Mouse (Mus musculus): ENCODE results near the gene Vipr2. TPM values are rescaled to one million over a fixed set of nuclear protein-coding genes. Genes with fewer than 3 reads are reported as not detected.

Vipr2 gene
- polyA plus RNA-seq, 1 experiment from 2014 or later: 1.4 TPM

DNA sequence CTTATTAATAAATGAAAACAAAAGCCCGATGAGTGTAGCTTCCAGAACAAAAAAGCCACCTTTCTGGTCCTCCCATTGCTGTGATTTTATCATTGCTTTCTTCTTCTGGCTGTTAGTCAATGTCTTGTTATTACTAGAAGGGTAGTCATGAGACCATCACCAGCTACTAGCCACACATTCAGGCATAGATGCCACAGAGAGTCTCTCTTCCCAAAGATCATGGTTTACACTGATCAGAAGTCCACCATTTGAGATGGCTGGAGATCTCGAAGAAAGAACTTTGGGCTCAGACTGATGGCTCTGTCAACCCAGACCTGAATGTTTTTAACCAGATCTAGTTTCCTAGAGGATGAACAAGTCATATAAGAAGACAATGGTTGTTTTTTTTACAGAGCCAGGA lies 38.3 kb downstream of the Vipr2 start:
- Histone ChIP-seq H3K27me3 (ENCODE audit: control insufficient read depth, insufficient read depth, low read length) (no peaks in the 10 kb centered on the region), H3K9ac (ENCODE audit: low read length) (no peak overlapping the region), H3K4me2 (ENCODE audit: low read depth) (no peak overlapping the region), H3K27ac (ENCODE audit: low read depth, low read length) (no peak overlapping the region), H3K36me3 (ENCODE audit: control insufficient read depth, insufficient read depth, low read length) (no peaks in the 10 kb centered on the region), H3K4me3 (ENCODE audit: low read depth, low read length) (no peak overlapping the region), H3K4me1 (ENCODE audit: control insufficient read depth, insufficient read depth, low read length) (no peaks in the 10 kb centered on the region), H3K9me3 (ENCODE audit: control insufficient read depth, low read length) (no peaks in the 10 kb centered on the region)
- ATAC-seq (ENCODE audit: insufficient read depth, low FRiP score, low TSS enrichment): no peak
- no peak for DNase-seq (ENCODE audit: low spot score)
- WGBS: 83% methylated on average over 2 of the region's 2 CpGs

DNA sequence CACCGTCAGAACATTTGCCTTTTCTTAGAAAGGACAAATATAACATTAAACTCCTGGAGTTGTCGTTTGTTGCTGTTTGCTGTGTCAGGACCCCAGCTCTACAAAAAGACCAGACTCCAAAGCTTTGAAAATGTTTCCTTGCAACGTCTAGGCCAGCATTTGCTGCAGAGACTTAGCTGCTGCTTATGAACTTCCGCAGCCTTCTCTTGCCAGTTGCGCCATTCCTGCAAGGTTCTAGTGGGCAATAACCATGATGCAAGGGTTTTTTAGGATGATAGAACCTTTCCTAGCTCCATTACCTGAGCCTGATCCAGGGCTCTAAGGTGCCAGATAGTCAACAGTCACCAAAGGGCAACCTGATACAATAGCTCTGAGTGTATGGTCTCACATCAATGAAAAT lies 38.9 kb downstream of the Vipr2 start:
- ATAC-seq (ENCODE audit: insufficient read depth, low FRiP score, low TSS enrichment) (no peak), DNase-seq (ENCODE audit: low spot score) (no peak)
- WGBS: 89% methylated on average over 5 of the region's 5 CpGs
- no peak overlapping the region for H3K27ac ChIP-seq (ENCODE audit: low read depth, low read length)
- no peaks in the 10 kb centered on the region for H3K36me3 ChIP-seq (ENCODE audit: control insufficient read depth, insufficient read depth, low read length)
- no peak overlapping the region for H3K4me3 ChIP-seq (ENCODE audit: low read depth, low read length)
- H3K9ac ChIP-seq (ENCODE audit: low read length): no peak overlapping the region
- H3K4me1 ChIP-seq (ENCODE audit: control insufficient read depth, insufficient read depth, low read length): no peaks in the 10 kb centered on the region
- H3K27me3 ChIP-seq (ENCODE audit: control insufficient read depth, insufficient read depth, low read length): no peaks in the 10 kb centered on the region
- H3K4me2 ChIP-seq (ENCODE audit: low read depth): no peak overlapping the region
- H3K9me3 ChIP-seq (ENCODE audit: control insufficient read depth, low read length): no peaks in the 10 kb centered on the region

DNA sequence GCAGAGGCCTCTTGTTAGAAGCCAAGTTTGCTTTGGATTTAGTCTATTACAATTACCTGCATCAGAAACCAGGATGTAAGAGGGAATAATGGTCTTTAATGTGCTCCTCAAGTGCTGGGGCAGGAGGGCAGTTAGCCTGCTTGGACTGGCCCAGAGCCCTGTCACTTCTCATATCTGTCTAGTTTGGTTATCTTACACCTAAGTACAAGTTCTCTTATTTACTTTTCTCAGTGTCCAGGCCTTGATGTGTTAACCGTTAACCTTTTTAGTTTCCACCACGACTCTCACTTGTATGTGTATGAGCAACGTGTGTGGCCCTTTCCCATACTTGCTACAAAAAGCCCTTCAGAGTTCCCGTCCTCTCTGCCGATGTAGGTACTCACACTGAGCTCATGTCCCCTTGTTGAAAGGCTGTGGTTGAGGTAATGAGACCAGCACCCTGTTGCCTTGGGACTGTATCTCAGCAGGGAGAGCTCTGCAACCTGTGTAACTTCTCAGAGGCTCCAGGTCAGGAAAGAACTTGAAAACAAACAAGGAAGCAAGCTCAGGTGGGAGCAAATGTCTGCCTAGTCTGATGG lies 39.9 kb downstream of the Vipr2 start:
- Histone ChIP-seq H3K4me2 (ENCODE audit: low read depth) (no peak overlapping the region), H3K36me3 (ENCODE audit: control insufficient read depth, insufficient read depth, low read length) (no peaks in the 10 kb centered on the region), H3K4me3 (ENCODE audit: low read depth, low read length) (no peak overlapping the region), H3K4me1 (ENCODE audit: control insufficient read depth, insufficient read depth, low read length) (no peaks in the 10 kb centered on the region), H3K9me3 (ENCODE audit: control insufficient read depth, low read length) (no peaks in the 10 kb centered on the region), H3K27me3 (ENCODE audit: control insufficient read depth, insufficient read depth, low read length) (no peaks in the 10 kb centered on the region), H3K9ac (ENCODE audit: low read length) (no peak overlapping the region), H3K27ac (ENCODE audit: low read depth, low read length) (no peak overlapping the region)
- ATAC-seq (ENCODE audit: insufficient read depth, low FRiP score, low TSS enrichment) (no peak), DNase-seq (ENCODE audit: low spot score) (no peak)
- 88% methylated on average over 5 of the region's 5 CpGs for WGBS

DNA sequence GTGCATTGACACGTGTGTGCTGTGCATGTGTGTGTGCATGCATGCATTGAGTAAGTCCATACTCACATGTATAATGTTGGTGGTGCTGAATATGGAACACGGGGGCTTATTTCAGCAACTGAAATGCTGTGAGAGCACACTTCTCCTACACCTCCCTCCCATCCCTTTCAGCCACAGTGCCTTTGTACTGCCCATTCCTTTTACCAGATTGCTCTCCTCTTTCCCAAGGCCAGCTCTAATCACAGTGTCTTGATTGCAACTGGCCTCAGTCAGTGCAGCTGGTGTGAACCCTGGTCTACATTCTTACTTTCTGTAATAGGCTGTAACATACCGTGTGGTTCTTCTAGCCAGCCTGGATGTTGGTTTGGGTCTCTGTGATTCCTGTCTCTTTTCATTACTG lies 41.5 kb downstream of the Vipr2 start:
- Histone ChIP-seq H3K36me3 (ENCODE audit: control insufficient read depth, insufficient read depth, low read length) (no peaks in the 10 kb centered on the region), H3K9me3 (ENCODE audit: control insufficient read depth, low read length) (no peaks in the 10 kb centered on the region), H3K9ac (ENCODE audit: low read length) (no peak overlapping the region), H3K4me2 (ENCODE audit: low read depth) (no peak overlapping the region), H3K27me3 (ENCODE audit: control insufficient read depth, insufficient read depth, low read length) (no peaks in the 10 kb centered on the region), H3K27ac (ENCODE audit: low read depth, low read length) (no peak overlapping the region), H3K4me3 (ENCODE audit: low read depth, low read length) (no peak overlapping the region), H3K4me1 (ENCODE audit: control insufficient read depth, insufficient read depth, low read length) (no peaks in the 10 kb centered on the region)
- ATAC-seq (ENCODE audit: insufficient read depth, low FRiP score, low TSS enrichment) (no peak), DNase-seq (ENCODE audit: low spot score) (no peak)
- WGBS: 94% methylated on average over 3 of the region's 3 CpGs

DNA sequence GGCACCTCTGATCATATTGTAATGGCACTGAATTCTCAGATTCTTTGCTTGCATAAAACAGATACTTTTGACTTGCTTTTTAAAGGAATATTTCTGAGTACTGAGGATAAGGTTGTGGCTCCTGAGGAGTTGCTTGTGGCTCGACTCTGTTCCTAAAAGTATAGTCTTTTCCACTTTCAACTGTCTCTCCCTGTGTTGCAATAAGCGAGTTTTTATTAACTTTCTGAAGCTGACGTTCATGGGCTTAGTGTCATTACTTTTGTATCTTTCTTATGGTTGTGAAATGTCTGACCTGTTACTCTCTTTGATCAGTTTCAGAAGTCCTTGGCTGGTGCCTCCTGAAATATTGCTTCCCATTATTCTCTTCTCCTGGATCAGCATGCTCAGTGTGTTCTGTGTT lies 46.3 kb downstream of the Vipr2 start:
- Histone ChIP-seq H3K9ac (ENCODE audit: low read length) (no peak overlapping the region), H3K27me3 (ENCODE audit: control insufficient read depth, insufficient read depth, low read length) (no peaks in the 10 kb centered on the region), H3K4me2 (ENCODE audit: low read depth) (no peak overlapping the region), H3K9me3 (ENCODE audit: control insufficient read depth, low read length) (no peaks in the 10 kb centered on the region), H3K4me3 (ENCODE audit: low read depth, low read length) (no peak overlapping the region), H3K27ac (ENCODE audit: low read depth, low read length) (no peak overlapping the region), H3K36me3 (ENCODE audit: control insufficient read depth, insufficient read depth, low read length) (no peaks in the 10 kb centered on the region), H3K4me1 (ENCODE audit: control insufficient read depth, insufficient read depth, low read length) (no peaks in the 10 kb centered on the region)
- WGBS: 84% methylated on average over 3 of the region's 3 CpGs
- no peak for DNase-seq (ENCODE audit: low spot score)
- no peak for ATAC-seq (ENCODE audit: insufficient read depth, low FRiP score, low TSS enrichment)

DNA sequence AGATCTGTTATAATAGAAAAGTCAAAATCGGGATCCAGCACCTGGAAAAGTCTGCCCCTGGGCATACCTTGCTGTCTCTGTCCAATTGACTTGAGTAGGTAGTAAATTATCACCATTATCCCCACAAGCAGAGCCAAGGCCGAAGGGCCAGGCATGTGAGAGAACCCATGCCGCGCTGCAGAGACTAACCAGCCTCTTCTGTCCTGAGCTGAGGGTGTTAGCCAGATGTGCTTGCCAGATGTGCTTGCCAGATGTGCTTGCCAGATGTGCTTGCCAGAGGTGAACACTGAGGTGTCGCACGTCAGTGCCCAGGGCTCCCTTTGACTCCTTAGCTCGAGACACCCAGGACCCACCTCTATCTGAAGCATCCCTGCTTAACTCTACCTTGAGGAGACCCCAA lies 53.4 kb downstream of the Vipr2 start:
- ATAC-seq (ENCODE audit: insufficient read depth, low FRiP score, low TSS enrichment): no peak
- no peak overlapping the region for H3K27ac ChIP-seq (ENCODE audit: low read depth, low read length)

DNA sequence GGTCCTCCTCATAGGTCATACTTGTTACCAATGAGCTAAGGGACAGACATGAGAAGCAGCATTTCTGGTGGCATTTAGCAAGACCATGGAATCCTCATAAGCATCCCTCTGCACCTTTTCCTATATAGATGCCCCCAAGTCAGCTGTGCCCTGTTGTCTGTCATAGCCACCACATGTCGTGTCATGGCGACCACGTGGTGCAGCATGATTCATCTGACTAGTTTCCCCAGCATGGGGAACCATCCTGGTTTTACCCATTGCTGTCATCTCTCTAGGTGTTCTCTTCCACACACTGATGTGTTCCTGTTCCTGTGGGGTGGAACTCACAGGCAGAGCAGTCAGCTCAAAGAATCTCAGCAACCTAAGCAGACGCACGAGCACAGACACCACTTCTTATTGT lies 55.4 kb downstream of the Vipr2 start:
- H3K36me3 ChIP-seq (ENCODE audit: control insufficient read depth, insufficient read depth, low read length): no peaks in the 10 kb centered on the region
- no peaks in the 10 kb centered on the region for H3K9me3 ChIP-seq (ENCODE audit: control insufficient read depth, low read length)
- 88% methylated on average over 5 of the region's 5 CpGs for WGBS
- H3K27me3 ChIP-seq (ENCODE audit: control insufficient read depth, insufficient read depth, low read length): no peaks in the 10 kb centered on the region
- no peak overlapping the region for H3K4me3 ChIP-seq (ENCODE audit: low read depth, low read length)
- no peak overlapping the region for H3K27ac ChIP-seq (ENCODE audit: low read depth, low read length)
- ATAC-seq (ENCODE audit: insufficient read depth, low FRiP score, low TSS enrichment): no peak
- no peak for DNase-seq (ENCODE audit: low spot score)
- H3K9ac ChIP-seq (ENCODE audit: low read length): no peak overlapping the region
- H3K4me2 ChIP-seq (ENCODE audit: low read depth): no peak overlapping the region
- H3K4me1 ChIP-seq (ENCODE audit: control insufficient read depth, insufficient read depth, low read length): no peaks in the 10 kb centered on the region

More for the DNA sequence above, 53.4 kb downstream of the Vipr2 start:
- no peaks in the 10 kb centered on the region for H3K36me3 ChIP-seq (ENCODE audit: control insufficient read depth, insufficient read depth, low read length)
- no peaks in the 10 kb centered on the region for H3K27me3 ChIP-seq (ENCODE audit: control insufficient read depth, insufficient read depth, low read length)
- 74% methylated on average over 7 of the region's 7 CpGs for WGBS
- no peaks in the 10 kb centered on the region for H3K4me1 ChIP-seq (ENCODE audit: control insufficient read depth, insufficient read depth, low read length)
- no peak overlapping the region for H3K4me2 ChIP-seq (ENCODE audit: low read depth)
- no peak for DNase-seq (ENCODE audit: low spot score)
- H3K4me3 ChIP-seq (ENCODE audit: low read depth, low read length): no peak overlapping the region
- no peaks in the 10 kb centered on the region for H3K9me3 ChIP-seq (ENCODE audit: control insufficient read depth, low read length)
- H3K9ac ChIP-seq (ENCODE audit: low read length): no peak overlapping the region

DNA sequence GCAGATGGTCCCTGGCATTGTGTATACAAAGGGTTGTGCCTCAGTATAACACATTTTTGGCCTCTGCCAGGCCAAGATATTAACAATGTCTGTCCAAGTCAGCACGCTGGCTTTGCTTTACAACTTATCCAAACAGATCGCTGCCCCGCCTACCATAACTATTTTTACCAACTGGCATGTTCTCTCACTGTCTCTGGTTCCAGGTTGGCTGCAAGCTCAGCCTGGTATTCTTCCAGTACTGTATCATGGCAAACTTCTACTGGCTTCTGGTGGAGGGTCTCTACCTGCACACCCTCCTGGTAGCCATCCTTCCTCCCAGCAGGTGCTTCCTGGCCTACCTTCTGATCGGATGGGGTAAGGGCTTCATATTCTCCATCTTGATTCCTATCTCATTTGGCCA lies 58.4 kb downstream of the Vipr2 start:
- WGBS: 95% methylated on average over 4 of the region's 4 CpGs
- no peak overlapping the region for H3K4me2 ChIP-seq (ENCODE audit: low read depth)
- no peak overlapping the region for H3K4me3 ChIP-seq (ENCODE audit: low read depth, low read length)
- no peaks in the 10 kb centered on the region for H3K4me1 ChIP-seq (ENCODE audit: control insufficient read depth, insufficient read depth, low read length)
- H3K9me3 ChIP-seq (ENCODE audit: control insufficient read depth, low read length): no peaks in the 10 kb centered on the region
- no peaks in the 10 kb centered on the region for H3K27me3 ChIP-seq (ENCODE audit: control insufficient read depth, insufficient read depth, low read length)
- no peak overlapping the region for H3K9ac ChIP-seq (ENCODE audit: low read length)
- H3K36me3 ChIP-seq (ENCODE audit: control insufficient read depth, insufficient read depth, low read length): no peaks in the 10 kb centered on the region
- no peak overlapping the region for H3K27ac ChIP-seq (ENCODE audit: low read depth, low read length)
- no peak for ATAC-seq (ENCODE audit: insufficient read depth, low FRiP score, low TSS enrichment)
- DNase-seq (ENCODE audit: low spot score): no peak

DNA sequence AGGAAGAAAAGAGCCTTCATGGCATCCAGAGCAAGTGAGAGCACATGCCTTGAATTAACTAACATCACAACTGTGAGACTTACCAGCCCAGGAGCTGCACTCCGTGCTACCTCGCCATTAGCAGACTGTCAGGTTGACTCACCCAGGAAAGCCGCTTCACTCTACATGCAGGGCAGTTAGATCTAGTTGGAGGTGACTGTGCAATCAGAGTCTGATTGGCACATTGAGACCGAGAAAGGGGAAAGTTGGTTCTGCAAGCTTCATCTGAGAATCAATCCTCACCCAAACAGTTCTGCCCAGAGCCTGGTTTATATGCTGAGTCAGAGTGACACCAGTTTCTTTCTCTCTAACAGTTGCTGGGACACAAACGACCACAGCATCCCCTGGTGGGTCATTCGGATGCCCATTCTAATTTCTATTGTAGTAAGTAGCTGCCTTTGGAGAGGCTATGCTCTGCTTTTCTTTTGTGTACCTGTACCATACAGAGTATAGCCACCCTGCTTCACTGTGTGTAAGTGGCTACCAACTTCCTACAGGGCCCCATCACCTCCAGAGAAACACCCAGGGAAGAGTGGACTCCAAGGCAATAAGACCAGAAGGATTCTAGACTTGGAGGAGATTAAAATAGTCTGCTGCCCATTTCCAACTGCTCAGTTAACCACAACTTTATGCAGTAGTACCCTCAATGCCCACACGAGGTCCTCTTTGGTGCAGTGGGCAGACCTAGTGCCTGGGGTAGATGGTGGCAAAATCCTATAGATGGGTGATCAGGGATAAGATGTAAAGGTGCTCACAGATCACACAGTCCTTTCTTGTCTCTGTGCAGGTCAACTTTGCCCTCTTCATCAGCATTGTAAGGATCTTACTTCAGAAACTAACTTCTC lies 61.0 kb downstream of the Vipr2 start:
- Histone ChIP-seq H3K9ac (ENCODE audit: low read length) (no peak overlapping the region), H3K4me3 (ENCODE audit: low read depth, low read length) (no peak overlapping the region), H3K4me1 (ENCODE audit: control insufficient read depth, insufficient read depth, low read length) (no peaks in the 10 kb centered on the region), H3K27ac (ENCODE audit: low read depth, low read length) (no peak overlapping the region), H3K4me2 (ENCODE audit: low read depth) (no peak overlapping the region), H3K9me3 (ENCODE audit: control insufficient read depth, low read length) (no peaks in the 10 kb centered on the region), H3K27me3 (ENCODE audit: control insufficient read depth, insufficient read depth, low read length) (no peaks in the 10 kb centered on the region), H3K36me3 (ENCODE audit: control insufficient read depth, insufficient read depth, low read length) (no peaks in the 10 kb centered on the region)
- WGBS: 75% methylated on average over 7 of the region's 7 CpGs
- DNase-seq (ENCODE audit: low spot score) (no peak), ATAC-seq (ENCODE audit: insufficient read depth, low FRiP score, low TSS enrichment) (no peak)
